In genomic region chr9:50847606-50848368, GRCm38 (mm10) we compare ENCODE assay signal across 14 mouse cellular contexts. TPM values are rescaled to one million over a fixed set of nuclear protein-coding genes. Genes with fewer than 3 reads are reported as not detected.
A peak's percentile ranks its signal among the peaks of the same experiment; 100 is the strongest.
DNase-seq lines count a peak whose midpoint lies in the region; ATAC-seq and TF ChIP-seq lines count a peak whose summit lies in the region.
"Had no signal": no experiment of that assay in that cellular context is flagged by ENCODE, and none has a peak within 500 bp of the region (broad histone marks: within the 10 kb centered on the region; RNA-seq: fewer than 3 reads in every experiment).

No protein-coding gene starts in this region.

- no peak overlapping the region for H3K4me2 ChIP-seq in lung, postnatal 0 days (replicated peaks; ENCODE audit: low read depth, low read length)
- H3K4me2 ChIP-seq: embryonic facial prominence, embryonic 15.5 days; hindbrain, embryonic 12.5 days; limb, embryonic 13.5 days had no signal

- TF ChIP-seq CTCF in lung, postnatal 0 days (IDR thresholded peaks at IDR 0.05) = no peak
- TF ChIP-seq CTCF in kidney, adult 2 months (conservative IDR thresholded peaks at IDR 0.05; ENCODE audit: insufficient read depth, insufficient read length, low read depth, low read length) = no peak

- H3K4me3 ChIP-seq in lung, postnatal 0 days (ENCODE audit: low read depth, low read length) = no peak overlapping the region
- H3K4me3 ChIP-seq in kidney, adult 2 months (ENCODE audit: insufficient read depth, low read depth, low read length) = no peak overlapping the region
- H3K4me3 ChIP-seq: embryonic facial prominence, embryonic 15.5 days; hindbrain, embryonic 12.5 days; limb, embryonic 13.5 days had no signal

- no peaks in the 10 kb centered on the region for H3K27me3 ChIP-seq in lung, postnatal 0 days (replicated peaks; ENCODE audit: insufficient read depth, low read length)
- no peaks in the 10 kb centered on the region for H3K27me3 ChIP-seq in kidney, adult 2 months (replicated peaks; ENCODE audit: control insufficient read depth, insufficient read depth, low read length)
- H3K27me3 ChIP-seq: embryonic facial prominence, embryonic 15.5 days; hindbrain, embryonic 12.5 days; limb, embryonic 13.5 days had no signal

- 37% methylated on average over 12 of the region's 12 CpGs for WGBS in lung, postnatal 0 days
- WGBS in kidney, adult 2 months = 48% methylated on average over 12 of the region's 12 CpGs

- peak; percentile 66 for DNase-seq in lung, postnatal 0 days (ENCODE audit: low spot score)
- DNase-seq in lung, postnatal 10 days = no peak
- DNase-seq in kidney, adult 2 months = peak; percentile 73
- peak; percentile 50 to 59 for DNase-seq in kidney, postnatal 36 days
- DNase-seq in yolk sac, embryonic 10.5 days (ENCODE audit: low spot score) = peak; percentile 47
- DNase-seq in gastrocnemius, postnatal 10 days = no peak
- no peak for DNase-seq in frontal cortex, adult 2 months (ENCODE audit: extremely low spot score in 1 of 2, low spot score in 1 of 2)
- DNase-seq: adrenal gland, postnatal 25 days; cerebellum, adult 9-11 months; heart, adult 18-20 months had no signal

- 0 out of 2 replicates have a peak overlapping the region, but pooled peaks have one; percentile 5 for H3K27ac ChIP-seq in lung, postnatal 0 days (ENCODE audit: low read length)
- peak overlapping the region; percentile 97 for H3K27ac ChIP-seq in kidney, adult 2 months (ENCODE audit: insufficient read depth, low read depth, low read length)
- H3K27ac ChIP-seq: embryonic facial prominence, embryonic 15.5 days; hindbrain, embryonic 12.5 days; limb, embryonic 13.5 days had no signal

- no peaks in the 10 kb centered on the region for H3K9me3 ChIP-seq in lung, postnatal 0 days (ENCODE audit: low read length)
- H3K9me3 ChIP-seq: embryonic facial prominence, embryonic 15.5 days; hindbrain, embryonic 12.5 days; limb, embryonic 13.5 days had no signal

- no peak for TF ChIP-seq POLR2A in kidney, adult 2 months (IDR thresholded peaks at IDR 0.05; ENCODE audit: low read depth, low read length)

- TF ChIP-seq EP300 in lung, postnatal 0 days (IDR thresholded peaks at IDR 0.05) = peak; percentile 21; the same call in 1 of the 2 replicates

- H3K9ac ChIP-seq in lung, postnatal 0 days (replicated peaks; ENCODE audit: low read depth) = no peak overlapping the region
- H3K9ac ChIP-seq: embryonic facial prominence, embryonic 15.5 days; hindbrain, embryonic 12.5 days; limb, embryonic 13.5 days had no signal

- H3K4me1 ChIP-seq in lung, postnatal 0 days (ENCODE audit: insufficient read depth, low read depth, low read length) = peaks cover 10% of the 10 kb centered on the region; the same call in 1 of the 2 replicates
- peaks cover 21% of the 10 kb centered on the region for H3K4me1 ChIP-seq in kidney, adult 2 months (ENCODE audit: control insufficient read depth, insufficient read depth, low read length)

- no peaks in the 10 kb centered on the region for H3K36me3 ChIP-seq in lung, postnatal 0 days (ENCODE audit: insufficient read depth, low read length)
- no peaks in the 10 kb centered on the region for H3K36me3 ChIP-seq in kidney, adult 2 months (ENCODE audit: control insufficient read depth, insufficient read depth, low read length)

- peak; percentile 65 for ATAC-seq in lung, postnatal 0 days
- ATAC-seq: CD4-positive, CD25-positive, alpha-beta regulatory T cell, adult 4 months had no signal

RNA-seq across cellular contexts. Expression of gene Ppp2r1b, which starts 2.7 kb away (rescaled TPM):
- polyA plus RNA-seq in lung, postnatal 0 days (2015; fragmentation: Nextera tagmentation; extraction: Ambion mirVana) = 26.0 and 28.4 TPM in 2 replicates
- polyA plus RNA-seq in kidney, adult 2 months (2012; rRNA removed) = 10.2 and 13.0 TPM in 2 replicates
- 10 to 100 TPM in 1 of 2 experiments, 1 to 10 TPM in 1; 7.0 to 10.3 TPM for total RNA-seq in gastrocnemius, postnatal 10 days (2021)
- 14.0 and 16.8 TPM in 2 replicates for polyA plus RNA-seq in frontal cortex, adult 2 months (2012; rRNA removed)

Comparison
In these comparisons a context has a peak if more than half of its experiments do, and no peak if none do; other contexts are left out.
1. DNase-seq: peak in lung, postnatal 0 days (single experiment), kidney, adult 2 months (single experiment), kidney, postnatal 36 days (2 of 2) and yolk sac, embryonic 10.5 days (single experiment); none in lung, postnatal 10 days (single experiment), gastrocnemius, postnatal 10 days (single experiment) and frontal cortex, adult 2 months (0 of 2).